Mouse (Mus musculus) monocyte, adult 5-6 weeks (primary cell): ENCODE measurements around the gene Adcy10. TPM values are rescaled to one million over a fixed set of nuclear protein-coding genes. Genes with fewer than 3 reads are reported as not detected.

Experiments
- ATAC-seq: fragments of 153-309, 156-312 bp; replicated peaks from 2 replicates; pipeline ENCODE4 v1.8.0; 2017; ENCODE audit warnings: mild to moderate bottlenecking; ENCODE audit not compliant: low TSS enrichment, insufficient number of reproducible peaks, severe bottlenecking, poor library complexity, low FRiP score
- total RNA-seq: library from RNA; stranded (forward); fragments of 200-1000, 200-491, 200-594 nt; gene quantifications from 3 replicates; pipeline ENCODE4 v1.2.3, GENCODE M21; 2017

Adcy10 gene
- total RNA-seq, 1 experiment from 2014 or later, result 1.8 TPM

- ATAC-seq, result no peak
Measured at GRCm38 (mm10) chr1:165625896-165626295, 140.9 kb downstream of the Adcy10 start.

Other genes starting within 250 kb of the Adcy10 start
- gene Tiprl, start 248.2 kb upstream of the Adcy10 start, total RNA-seq, result 31.3 to 74.5 TPM (median 51.3 TPM) in 3 replicates
- gene Gpr161, start 189.4 kb upstream of the Adcy10 start, total RNA-seq, result not detected in 3 replicates
- 14.3 to 26.5 TPM (median 17.9 TPM) in 3 replicates for gene Dcaf6, start 24.7 kb upstream of the Adcy10 start, total RNA-seq
- 119 to 248 TPM (median 213 TPM) in 3 replicates for gene Mpc2, start 24.5 kb upstream of the Adcy10 start, total RNA-seq
- gene Mpzl1, start 149.4 kb downstream of the Adcy10 start, total RNA-seq, result not detected in 3 replicates
- 85.7 to 143 TPM (median 87.9 TPM) in 3 replicates for gene Rcsd1, start 224.6 kb downstream of the Adcy10 start, total RNA-seq